Mouse (Mus musculus) adrenal gland (tissue): ENCODE measurements around the gene Prpf39.

Experiments
- intact Hi-C: fragments of 180-260 bp; cut with DNase I; formaldehyde crosslinking; loops from one replicate; pipeline ENCODE4 v1.15.1; 2025
- long read RNA-seq, 2 experiments: library from polyadenylated mRNA; unstranded; transcript quantifications; one replicate each; pipeline ENCODE4 v2.0.0; 2020; ENCODE audit warnings: borderline replicate concordance in 1 of 2; ENCODE audit not compliant: insufficient replicate concordance in 1 of 2

The Prpf39 gene
- long read RNA-seq, experiment 1, full-length matches to known transcripts = 4 of 17 reads
- long read RNA-seq, experiment 1, partial matches to known transcripts = 9 of 17 reads
- long read RNA-seq, experiment 1, other reads (novel, unspliced or antisense) = 4 of 17 reads
- long read RNA-seq, experiment 2, partial matches to known transcripts = 9 of 17 reads
- long read RNA-seq, experiment 2, other reads (novel, unspliced or antisense) = 8 of 17 reads

DNA sequence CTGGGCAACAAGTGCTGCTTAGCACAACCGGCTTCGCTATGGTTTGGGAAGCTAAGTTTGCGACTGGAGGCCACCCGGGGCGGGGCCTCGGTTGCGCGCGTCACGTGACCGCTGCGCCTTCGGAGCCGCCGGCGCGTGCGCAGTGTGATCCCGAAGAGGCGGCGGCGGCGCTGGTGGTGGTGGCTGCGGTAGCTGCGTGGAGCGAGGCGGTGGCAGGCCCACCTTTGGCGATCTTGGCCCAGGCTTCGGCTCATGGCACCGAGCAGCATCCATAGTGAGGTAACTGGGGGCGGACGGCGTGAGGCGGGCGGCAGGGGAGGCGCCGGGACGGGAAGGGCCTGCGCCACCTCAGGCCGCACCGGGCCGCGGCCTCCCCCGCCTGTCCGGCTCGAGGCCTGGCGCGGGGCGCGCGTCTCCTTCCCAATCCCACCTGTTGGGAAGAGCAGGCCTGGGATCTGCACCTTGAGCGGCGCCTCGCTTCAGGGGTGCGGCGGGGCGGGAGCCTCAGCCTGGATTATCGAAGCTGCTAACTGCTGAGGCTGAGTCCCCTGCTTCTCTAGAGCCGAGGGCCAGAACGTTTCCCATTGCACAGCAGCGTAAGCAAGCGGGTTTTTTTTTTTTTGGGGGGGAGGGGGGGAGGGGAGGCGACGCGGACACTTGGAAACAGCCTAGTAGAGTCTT is at the start of gene Prpf39:
TSS of gene Prpf39 (plus strand) at position 144 of the 681 bp plus-strand sequence.
- intact Hi-C loops = no loop called here

- intact Hi-C loops = no loop called here
These were observed 28.4 kb upstream of the Prpf39 start for GRCm38 (mm10) chr12:65007725-65008124.

DNA sequence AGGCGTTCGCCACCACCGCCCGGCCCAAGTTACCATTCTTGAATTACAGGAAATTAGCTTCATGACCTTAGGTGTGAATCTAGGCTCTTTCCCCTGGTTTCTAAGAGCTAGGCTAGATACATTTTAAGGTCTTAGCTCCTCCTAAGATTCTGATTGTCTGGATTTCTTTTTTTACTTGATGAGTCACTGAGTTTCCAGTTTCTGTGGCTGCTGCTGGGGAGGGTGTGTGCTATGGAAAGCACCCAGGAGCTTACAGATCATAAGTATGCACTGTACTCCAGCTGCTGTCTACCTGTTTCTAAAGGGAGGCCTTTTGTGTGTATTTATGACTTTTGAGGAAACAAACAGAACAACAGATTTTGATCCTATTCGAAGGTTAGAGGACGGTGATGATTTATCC is 13.3 kb upstream of the Prpf39 start:
- intact Hi-C loops = no loop called here

DNA sequence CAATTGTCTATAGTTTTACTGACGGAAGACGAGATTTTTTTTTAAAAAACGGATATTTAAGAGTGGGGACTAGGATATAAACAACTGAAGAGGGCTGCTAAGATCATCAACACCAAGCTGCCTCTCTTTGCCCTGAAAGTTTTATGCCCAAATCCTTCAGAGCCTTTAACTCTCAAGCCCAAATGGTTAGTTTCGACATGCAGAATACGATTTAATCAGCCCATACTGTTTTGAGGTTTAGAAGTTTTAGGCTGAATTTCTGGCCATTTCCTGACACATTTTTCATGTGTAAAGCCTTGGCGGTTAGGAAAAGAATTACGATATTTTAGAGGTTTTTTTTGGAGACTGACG is 319 bp upstream of the Prpf39 start:
- intact Hi-C loops = no loop called here

GRCm38 (mm10) chr12:65036892-65037545 is 886 bp downstream of the Prpf39 start:
- intact Hi-C loops = no loop called here

- intact Hi-C loops = no loop called here
These were observed 1.4 kb downstream of the Prpf39 start for GRCm38 (mm10) chr12:65037546-65037937.

DNA sequence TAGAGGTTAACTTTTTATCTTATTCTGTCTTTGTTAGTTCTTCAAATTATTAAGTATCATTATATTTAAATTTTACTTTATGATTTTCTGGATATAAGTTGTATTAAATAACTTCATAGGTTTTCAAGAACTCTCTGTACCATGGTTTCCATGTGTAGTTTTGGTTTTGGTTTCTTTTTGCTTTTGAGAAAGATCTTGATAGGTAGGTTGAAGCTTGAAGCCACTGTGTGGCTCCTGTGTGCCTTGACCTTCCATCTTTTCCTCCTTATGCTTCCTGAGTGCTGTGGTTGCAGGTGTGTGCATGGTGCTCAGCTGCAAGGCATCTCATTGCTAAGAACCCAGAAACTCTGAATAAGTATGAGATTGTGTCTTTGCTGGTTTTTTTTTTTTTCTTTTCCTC is 12.7 kb downstream of the Prpf39 start:
- intact Hi-C loops = no loop called here

GRCm38 (mm10) chr12:65058203-65058602 is 22.1 kb downstream of the Prpf39 start:
- intact Hi-C loops = loop anchor here (5.0 kb wide), 1 partner anchor 71 kb away; no protein-coding TSS in a partner anchor

- intact Hi-C loops = no loop called here
These were observed 24.9 kb downstream of the Prpf39 start for GRCm38 (mm10) chr12:65061082-65061481.

DNA sequence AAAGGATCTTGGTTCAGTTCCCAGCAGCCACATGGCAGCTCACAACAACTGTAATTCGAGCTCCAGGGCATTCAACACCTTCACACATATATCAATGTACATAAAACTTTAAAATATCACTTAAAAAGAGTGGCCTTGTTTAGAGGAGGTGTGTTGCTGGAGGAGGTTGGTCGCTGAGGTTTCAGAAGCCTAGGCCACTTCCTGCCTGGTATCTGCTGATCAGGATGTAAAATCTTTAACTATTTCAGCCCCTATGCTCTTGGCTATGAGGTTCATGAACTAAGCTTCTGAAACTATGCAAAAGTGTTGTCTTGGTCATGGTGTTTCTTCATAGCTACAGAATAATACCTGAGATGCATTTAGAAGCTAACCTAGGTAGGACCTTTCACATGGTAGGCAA is 29.1 kb downstream of the Prpf39 start:
- intact Hi-C loops = no loop called here

DNA sequence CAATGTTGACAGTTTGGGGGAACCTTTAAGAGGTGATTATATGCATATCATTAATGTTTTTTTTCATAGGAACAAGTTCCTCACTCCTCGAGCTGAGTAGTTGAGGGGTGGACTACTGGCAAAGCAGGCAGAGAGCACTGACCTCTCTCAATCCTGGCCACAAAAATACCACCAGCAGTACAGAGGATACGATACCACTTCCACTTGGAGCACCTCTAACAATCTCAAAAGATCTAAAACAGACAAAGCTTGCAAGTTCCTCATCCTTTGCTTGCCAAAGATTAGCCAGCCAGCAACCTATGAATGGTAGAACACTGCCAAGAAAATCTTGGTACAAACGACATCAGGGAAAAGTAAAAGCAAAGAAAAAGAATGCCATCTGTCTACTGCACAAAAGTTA is 30.1 kb downstream of the Prpf39 start:
- intact Hi-C loops = no loop called here

- intact Hi-C loops = no loop called here
These were observed 32.3 kb downstream of the Prpf39 start for GRCm38 (mm10) chr12:65068409-65068808.

DNA sequence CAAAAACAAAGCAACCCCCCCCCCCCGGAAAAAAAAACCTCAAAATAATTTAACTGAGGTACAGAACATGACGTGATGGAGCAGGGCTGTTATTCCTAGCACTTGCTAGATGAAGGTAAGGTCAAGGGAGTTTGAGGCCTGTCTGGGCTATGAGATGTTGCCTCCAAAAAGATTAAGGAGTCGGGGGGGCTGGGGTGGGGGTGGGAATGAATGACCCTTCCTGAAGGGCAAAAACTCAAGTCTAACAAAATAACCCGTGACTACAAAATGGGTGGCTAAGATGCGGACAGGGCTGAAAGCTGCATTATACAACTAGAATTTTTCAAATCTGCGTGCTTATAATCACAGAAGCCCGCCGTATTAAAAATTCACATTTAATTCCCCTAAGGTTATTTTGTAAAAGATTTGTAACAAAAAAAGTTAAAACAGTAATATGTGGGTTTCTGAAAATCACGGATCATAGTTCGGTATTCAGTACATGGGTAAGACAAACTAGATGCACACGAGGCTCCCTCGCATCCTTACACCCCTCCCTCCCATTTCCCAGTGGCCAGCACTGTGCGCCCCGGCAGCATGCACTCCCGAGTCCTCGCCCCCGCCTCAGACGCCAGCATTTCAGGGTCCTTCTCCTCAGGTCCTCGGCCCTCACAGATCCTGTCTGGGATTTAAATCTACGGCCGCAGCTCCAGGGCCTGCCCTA is 36.9 kb downstream of the Prpf39 start:
- intact Hi-C loops = loop anchor here (5.0 kb wide), 1 partner anchor 106 kb away; the partner anchor contains the start of genes Klhl28 and Togaram1

DNA sequence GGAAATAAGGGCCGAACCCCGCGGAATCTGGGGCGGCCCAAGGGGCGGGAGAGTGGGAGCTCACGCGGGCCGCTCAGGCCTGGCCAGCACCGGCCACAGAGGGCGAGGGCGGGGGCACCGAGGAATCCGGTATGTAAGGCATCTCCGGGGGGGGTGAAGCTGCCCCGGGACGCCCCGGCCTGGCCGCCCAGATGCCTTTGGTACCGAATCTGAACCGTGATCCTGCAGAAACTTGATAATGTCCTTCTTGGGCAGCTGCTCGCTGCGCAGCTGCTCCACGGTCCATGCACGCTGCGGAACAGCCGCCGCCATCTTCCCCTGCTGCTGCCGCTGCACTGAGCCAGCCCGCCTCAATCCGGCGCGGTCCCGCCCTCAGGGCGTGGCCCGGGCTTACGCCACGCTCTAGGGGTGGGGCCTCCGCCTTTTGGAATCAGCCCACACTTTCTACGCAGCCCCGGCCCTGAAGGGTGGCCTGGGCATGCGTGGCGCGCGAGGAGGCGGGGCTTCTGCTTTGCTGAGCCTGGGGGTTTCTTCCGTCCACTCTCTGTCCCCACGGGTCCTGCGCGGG is 37.6 kb downstream of the Prpf39 start, which contains the start of gene Fkbp3:
TSS of gene Fkbp3 (minus strand) at position 397 of the 568 bp plus-strand sequence.
- intact Hi-C loops = loop anchor here (5.0 kb wide), 1 partner anchor 106 kb away; the partner anchor contains the start of genes Klhl28 and Togaram1

- intact Hi-C loops = loop anchor here (5.0 kb wide), 1 partner anchor 107 kb away; the partner anchor contains the start of genes Klhl28 and Togaram1
These were observed 38.5 kb downstream of the Prpf39 start for GRCm38 (mm10) chr12:65074651-65075050.

GRCm38 (mm10) chr12:65075085-65075732 is 39.1 kb downstream of the Prpf39 start, which contains the start of gene Fancm:
Fancm (plus strand) TSS chr12:65075603.
- intact Hi-C loops = no loop called here

DNA sequence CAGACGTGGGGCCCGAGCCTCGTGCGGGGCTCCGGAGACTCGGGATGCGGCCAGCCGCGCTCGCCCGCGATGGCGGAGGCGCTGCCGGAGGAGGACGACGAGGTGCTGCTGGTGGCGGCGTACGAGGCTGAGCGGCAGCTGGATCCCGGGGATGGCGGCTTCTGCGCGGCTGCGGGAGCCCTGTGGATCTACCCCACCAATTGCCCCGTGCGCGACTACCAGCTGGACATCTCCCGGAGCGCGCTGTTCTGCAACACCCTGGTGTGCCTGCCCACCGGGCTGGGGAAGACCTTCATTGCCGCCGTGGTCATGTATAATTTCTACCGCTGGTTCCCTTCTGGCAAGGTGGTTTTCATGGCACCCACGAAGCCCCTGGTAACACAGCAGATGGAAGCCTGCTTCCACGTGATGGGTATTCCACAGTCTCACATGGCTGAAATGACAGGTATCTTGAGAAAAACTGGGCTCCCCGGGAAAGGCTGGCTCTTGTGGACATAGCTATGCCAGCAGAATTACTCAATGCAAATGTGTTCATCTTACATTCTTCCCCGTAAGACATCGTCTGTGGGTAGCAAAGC is 39.7 kb downstream of the Prpf39 start:
- intact Hi-C loops = no loop called here

GRCm38 (mm10) chr12:65076906-65077305 is 40.8 kb downstream of the Prpf39 start:
- intact Hi-C loops = no loop called here

DNA sequence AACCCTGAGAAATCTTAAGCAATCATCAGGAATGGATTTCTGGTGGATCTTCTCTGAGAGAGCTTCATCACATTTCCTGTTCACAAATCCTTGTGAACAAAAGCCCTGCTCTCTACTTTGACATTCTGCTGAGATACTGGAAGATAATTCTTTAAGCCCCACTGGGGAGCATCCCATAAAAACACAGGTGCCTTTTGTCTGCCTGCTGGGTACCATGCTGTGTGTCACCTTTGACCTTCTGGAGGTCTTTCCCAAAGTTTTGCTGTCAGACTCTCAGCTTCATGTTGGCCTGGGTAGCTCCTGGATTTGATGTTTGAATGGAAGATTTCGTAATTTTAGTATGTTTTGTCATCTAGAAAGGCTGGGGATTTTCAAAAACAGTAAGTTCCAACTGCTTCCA is 72.6 kb downstream of the Prpf39 start:
- intact Hi-C loops = no loop called here

DNA sequence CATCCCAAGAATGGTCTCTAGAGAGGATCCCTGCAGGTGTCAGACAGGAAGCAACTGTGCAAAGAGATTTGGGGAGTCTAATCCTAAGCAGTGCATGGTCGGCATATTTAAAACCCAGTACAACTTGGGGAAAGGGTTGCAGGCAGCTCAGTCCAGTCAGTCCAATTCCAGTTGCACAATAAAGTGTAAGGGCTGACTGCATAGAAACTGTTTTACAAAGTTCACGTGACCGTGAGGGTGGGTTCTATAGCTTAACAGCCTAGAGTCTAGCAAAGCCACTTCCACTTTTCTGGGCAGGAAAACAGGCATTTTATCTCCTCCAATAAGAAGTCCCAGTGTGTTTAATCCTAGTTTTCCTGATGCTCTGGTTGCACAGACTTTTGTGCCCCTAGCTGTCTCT is 75.4 kb downstream of the Prpf39 start:
- intact Hi-C loops = no loop called here
